Mouse (Mus musculus) bone marrow, adult 2 months (tissue): ENCODE measurements around the gene Lrrk1. TPM values are rescaled to one million over a fixed set of nuclear protein-coding genes. Genes with fewer than 3 reads are reported as not detected.

ENCODE experiments used
- H3K27ac ChIP-seq: fragments of 200-500 bp; 2 replicates; pipeline ENCODE4 v1.5.1; 2012; ENCODE audit warnings: low read depth, mild to moderate bottlenecking, control low read depth, inconsistent platforms, low read length; ENCODE audit not compliant: control insufficient read depth, poor library complexity, insufficient read depth
- H3K4me1 ChIP-seq: fragments of 200-500 bp; 2 replicates; pipeline ENCODE4 v1.6.1; 2011; ENCODE audit warnings: low read length; ENCODE audit not compliant: control insufficient read depth, insufficient read depth
- H3K4me3 ChIP-seq: fragments of 200-500 bp; replicated peaks from 2 replicates; pipeline ENCODE3; 2011; ENCODE audit warnings: mild to moderate bottlenecking, low read depth, low read length, control low read depth; ENCODE audit not compliant: control insufficient read depth
- CTCF ChIP-seq: fragments of 200-500 bp; IDR thresholded peaks from 2 replicates; pipeline ENCODE4 v1.5.1; 2011; ENCODE audit warnings: low read length, control low read depth; ENCODE audit not compliant: control insufficient read depth, insufficient read depth
- POLR2A ChIP-seq: fragments of 200-500 bp; IDR thresholded peaks from 2 replicates; pipeline ENCODE4 v1.6.1; 2011; ENCODE audit warnings: low read depth, mild to moderate bottlenecking, control low read depth, low read length, borderline replicate concordance; ENCODE audit not compliant: control insufficient read depth
- WGBS: fragments of 180-500 bp; shearing (Covaris S2); methylation state at CpG from one replicate; pipeline ENCODE4 v1.1.7; 2018; 5-methylcytosine and 5-hydroxymethylcytosine counted together
- polyA plus RNA-seq: library from polyadenylated mRNA; stranded (reverse); fragments of >200 nt; gene quantifications from 2 replicates; pipeline ENCODE4 v1.2.4, GENCODE M21; 2011; ENCODE audit warnings: low replicate concordance; ENCODE audit not compliant: missing spikeins, insufficient read depth, insufficient read length

Lrrk1 gene
- polyA plus RNA-seq, 1 experiment: 21.6 TPM

DNA sequence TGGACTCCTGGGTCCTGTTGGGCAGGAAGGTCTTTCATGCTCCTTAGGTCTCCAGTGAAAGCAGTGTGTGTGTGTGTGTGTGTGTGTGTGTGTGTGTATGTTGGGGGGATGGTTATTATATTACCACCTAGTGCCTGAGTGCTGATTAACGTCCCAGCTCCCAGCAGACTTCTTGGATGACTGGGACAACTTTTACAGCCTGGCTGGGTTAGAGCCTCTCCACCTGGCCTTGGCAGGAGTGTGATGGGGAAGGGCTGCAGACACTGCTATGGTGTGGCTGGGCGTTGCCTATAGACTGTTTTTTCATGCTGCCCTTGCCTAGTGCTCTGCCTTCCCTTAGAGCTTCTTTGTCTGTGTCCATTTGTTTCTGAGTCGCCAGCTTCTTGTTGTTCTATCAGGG, 48.1 kb downstream of the Lrrk1 start:
- no peaks in the 10 kb centered on the region; the same call in 1 of the 2 replicates for H3K4me1 ChIP-seq

DNA sequence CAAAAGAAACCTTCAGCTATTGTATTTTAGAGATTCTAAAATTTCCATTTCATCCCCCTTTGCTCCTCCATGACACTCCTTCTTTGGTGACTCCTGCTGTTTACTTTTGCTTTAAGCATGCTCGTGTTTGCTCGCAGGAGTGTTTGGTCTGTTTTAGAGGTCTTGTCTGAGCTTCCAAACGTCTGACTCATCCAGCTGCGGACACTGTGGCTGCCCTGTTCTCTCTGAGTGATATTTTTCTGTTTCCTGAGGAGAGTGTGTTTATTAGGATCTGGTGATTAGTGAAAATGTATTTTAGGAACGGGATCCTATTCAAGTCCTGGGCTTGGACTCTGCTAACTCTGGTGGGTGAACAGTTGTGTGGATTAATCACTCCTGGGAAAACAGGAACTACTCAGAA, 48.5 kb downstream of the Lrrk1 start:
- H3K27ac ChIP-seq: no peak overlapping the region
- H3K4me3 ChIP-seq: no peak overlapping the region
- no peaks in the 10 kb centered on the region; the same call in 1 of the 2 replicates for H3K4me1 ChIP-seq
- 70% methylated on average over 5 of the region's 5 CpGs for WGBS
- no peak for TF ChIP-seq POLR2A
- no peak for TF ChIP-seq CTCF

More for the DNA sequence above, 48.1 kb downstream of the Lrrk1 start:
- 82% methylated on average over 3 of the region's 3 CpGs for WGBS
- H3K27ac ChIP-seq: no peak overlapping the region
- no peak overlapping the region for H3K4me3 ChIP-seq
- TF ChIP-seq CTCF: no peak

GRCm38 (mm10) chr7:66336955-66337354, 51.2 kb downstream of the Lrrk1 start:
- TF ChIP-seq CTCF (no peak), POLR2A (no peak)
- 68% methylated on average over 2 of the region's 2 CpGs for WGBS
- Histone ChIP-seq H3K4me1 (no peaks in the 10 kb centered on the region), H3K27ac (no peak overlapping the region), H3K4me3 (no peak overlapping the region)

DNA sequence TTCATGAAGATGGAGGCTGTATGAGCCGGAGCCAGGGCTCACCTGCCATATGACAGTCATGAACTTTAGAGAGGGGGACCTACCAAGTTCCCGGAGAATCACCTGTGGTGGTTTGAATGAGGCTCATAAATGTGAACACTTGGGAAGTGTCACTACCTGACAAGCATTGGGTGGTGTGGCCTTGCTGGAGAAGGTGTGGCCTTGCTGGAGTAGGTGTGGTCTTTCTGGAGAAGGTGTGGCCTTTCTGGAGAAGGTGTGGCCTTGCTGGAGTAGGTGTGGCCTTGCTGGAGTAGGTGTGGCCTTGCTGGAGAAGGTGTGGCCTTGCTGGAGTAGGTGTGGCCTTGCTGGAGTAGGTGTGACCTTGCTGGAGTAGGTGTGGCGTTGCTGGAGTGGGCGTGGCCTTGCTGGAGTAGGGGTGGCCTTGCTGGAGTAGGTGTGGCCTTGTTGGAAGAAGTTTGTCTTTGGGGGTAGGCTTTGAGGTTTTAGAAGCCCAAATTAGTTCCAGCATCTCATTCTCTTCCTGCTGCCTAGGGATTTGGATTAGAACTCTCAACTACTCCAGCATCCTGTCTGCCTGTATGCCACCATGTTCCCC, 54.1 kb downstream of the Lrrk1 start:
- H3K27ac ChIP-seq: no peak overlapping the region
- no peak for TF ChIP-seq CTCF
- no peak for TF ChIP-seq POLR2A
- 81% methylated on average over 4 of the region's 4 CpGs for WGBS
- H3K4me1 ChIP-seq: no peaks in the 10 kb centered on the region
- no peak overlapping the region for H3K4me3 ChIP-seq

DNA sequence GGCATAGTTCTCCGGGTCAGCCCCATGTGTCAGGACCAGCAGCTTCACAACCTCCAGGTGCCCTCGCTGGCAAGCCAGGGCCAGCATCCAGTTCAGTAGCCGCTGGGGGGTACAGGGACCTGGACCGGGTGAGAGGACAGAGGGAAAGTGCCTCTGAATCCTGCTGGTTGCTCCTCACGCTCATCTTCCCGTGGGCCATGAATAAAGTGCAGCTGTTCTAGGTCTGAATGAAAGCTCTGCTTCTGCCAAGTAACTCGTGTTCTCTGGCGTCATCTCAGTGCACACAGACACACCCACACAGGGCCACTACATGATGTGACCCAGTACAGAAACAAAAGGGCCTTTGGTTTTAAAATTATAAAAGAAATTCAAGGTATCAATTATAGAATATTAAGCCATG, 55.8 kb downstream of the Lrrk1 start:
- Histone ChIP-seq H3K4me3 (no peak overlapping the region), H3K4me1 (no peaks in the 10 kb centered on the region), H3K27ac (no peak overlapping the region)
- WGBS: 85% methylated on average over 8 of the region's 8 CpGs
- TF ChIP-seq CTCF (no peak), POLR2A (no peak)

DNA sequence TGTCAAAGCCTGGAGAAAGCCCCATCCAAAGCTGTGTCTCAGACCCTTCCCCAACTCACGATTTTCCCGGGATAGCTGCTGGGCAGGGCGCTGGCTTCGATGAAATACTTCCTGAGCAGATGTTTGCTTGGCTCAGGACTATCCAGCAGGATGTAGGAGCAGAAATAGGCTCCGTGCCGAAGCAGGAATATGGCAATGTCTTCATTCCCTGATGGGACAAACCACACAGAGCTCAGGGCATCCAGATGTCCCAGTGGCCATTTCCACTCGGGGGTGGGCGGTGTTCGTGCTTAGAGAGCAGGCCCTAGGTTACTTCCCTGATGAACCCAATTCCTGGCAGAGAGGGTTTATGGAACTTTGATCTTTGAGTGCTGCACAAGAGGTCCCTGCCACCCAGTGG, 57.5 kb downstream of the Lrrk1 start:
- WGBS: 84% methylated on average over 9 of the region's 9 CpGs
- H3K4me3 ChIP-seq: no peak overlapping the region
- H3K27ac ChIP-seq: no peak overlapping the region
- no peaks in the 10 kb centered on the region for H3K4me1 ChIP-seq
- TF ChIP-seq POLR2A (no peak), CTCF (no peak)

DNA sequence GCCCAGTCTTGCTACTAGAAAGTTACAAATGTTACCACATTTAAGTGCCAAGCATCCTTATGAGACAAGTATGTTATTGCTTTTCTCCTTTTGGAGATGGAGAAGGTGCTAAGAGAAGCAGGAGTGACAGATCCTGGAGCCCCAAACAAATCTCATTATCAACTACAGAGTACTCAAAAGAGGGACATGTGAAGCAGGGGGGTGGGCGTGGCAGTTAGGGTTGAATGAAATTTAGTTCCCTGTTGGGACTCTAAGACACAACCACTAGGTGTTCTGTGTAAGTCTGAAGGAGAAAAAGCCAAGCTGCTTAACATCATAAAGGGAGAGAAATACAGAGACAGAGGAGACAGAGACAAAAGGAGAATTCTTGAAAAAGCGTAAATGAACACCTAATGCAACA, 60.6 kb downstream of the Lrrk1 start:
- WGBS: 82% methylated on average over 2 of the region's 2 CpGs
- Histone ChIP-seq H3K4me3 (no peak overlapping the region), H3K27ac (no peak overlapping the region), H3K4me1 (peaks cover 1% of the 10 kb centered on the region; the same call in 1 of the 2 replicates)
- TF ChIP-seq POLR2A: no peak
- no peak for TF ChIP-seq CTCF

GRCm38 (mm10) chr7:66325419-66326053, 62.6 kb downstream of the Lrrk1 start:
- no peak overlapping the region for H3K4me3 ChIP-seq
- peaks cover 3% of the 10 kb centered on the region for H3K4me1 ChIP-seq
- no peak for TF ChIP-seq CTCF
- TF ChIP-seq POLR2A: no peak
- WGBS: 77% methylated on average over 3 of the region's 3 CpGs
- no peak overlapping the region for H3K27ac ChIP-seq
